Mouse (Mus musculus) MEL (cell line): ENCODE results near the gene Snx29.

Experiments used
- NELFE ChIP-seq: IDR thresholded peaks from 2 replicates; pipeline ENCODE4 v1.6.1; 2011; ENCODE audit warnings: low read depth, low read length, improper control_type of control experiment
- NRF1 ChIP-seq: IDR thresholded peaks from 2 replicates; pipeline ENCODE4 v1.6.1; 2014; ENCODE audit warnings: low read depth, mild to moderate bottlenecking, inconsistent platforms, low read length, improper control_type of control experiment, moderate library complexity; ENCODE audit not compliant: poor library complexity, insufficient read depth, severe bottlenecking

- TF ChIP-seq NELFE (no peak), NRF1 (no peak)
Measured at GRCm38 (mm10) chr16:11577541-11578255, 255.0 kb downstream of the Snx29 start.
